Mouse (Mus musculus) lung, embryonic 15.5 days (tissue): ENCODE measurements around the gene Lrtm1. TPM values are rescaled to one million over a fixed set of nuclear protein-coding genes. Genes with fewer than 3 reads are reported as not detected.

Experiments
- ATAC-seq: fragments of 200-750 bp; cut with Nextera tagmentation; 2 replicates; pipeline ENCODE4 v1.8.0; 2017; ENCODE audit warnings: moderate number of reproducible peaks, borderline replicate concordance; ENCODE audit not compliant: low FRiP score, low TSS enrichment; ENCODE audit errors: extremely low read depth
- H3K27ac ChIP-seq: fragments of 300-500 bp; sonication (generic); 2 replicates; pipeline ENCODE4 v1.5.1; 2015; ENCODE audit warnings: moderate library complexity, mild to moderate bottlenecking, inconsistent platforms
- H3K27me3 ChIP-seq: fragments of 300-500 bp; sonication (generic); 2 replicates; pipeline ENCODE4 v1.6.1; 2015; ENCODE audit warnings: inconsistent platforms
- H3K36me3 ChIP-seq: fragments of 300-500 bp; sonication (generic); 2 replicates; pipeline ENCODE4 v1.6.1; 2015; ENCODE audit warnings: inconsistent platforms
- H3K4me1 ChIP-seq: fragments of 300-500 bp; sonication (generic); 2 replicates; pipeline ENCODE4 v1.6.1; 2015; ENCODE audit warnings: inconsistent platforms
- H3K4me2 ChIP-seq: fragments of 300-500 bp; sonication (generic); 2 replicates; pipeline ENCODE4 v1.6.1; 2015; ENCODE audit warnings: inconsistent platforms, mild to moderate bottlenecking, moderate library complexity
- H3K4me3 ChIP-seq: fragments of 300-500 bp; sonication (generic); 2 replicates; pipeline ENCODE4 v1.5.1; 2015; ENCODE audit warnings: mild to moderate bottlenecking, inconsistent platforms
- H3K9ac ChIP-seq: fragments of 300-500 bp; sonication (generic); 2 replicates; pipeline ENCODE4 v1.6.1; 2015; ENCODE audit warnings: inconsistent platforms
- H3K9me3 ChIP-seq: fragments of 300-500 bp; sonication (generic); 2 replicates; pipeline ENCODE4 v1.6.1; 2016; ENCODE audit warnings: inconsistent platforms
- WGBS: fragments of 180-500 bp; shearing (Covaris S2); methylation state at CpG from one replicate; pipeline ENCODE4 v1.1.7; 2015; 5-methylcytosine and 5-hydroxymethylcytosine counted together
- polyA plus RNA-seq: library from polyadenylated mRNA; unstranded; fragments of >200 nt; fragmentation: Nextera tagmentation; extraction: Ambion mirVana; gene quantifications from 2 replicates; pipeline ENCODE4 v1.2.1, GENCODE M21; 2015

Lrtm1 gene
- polyA plus RNA-seq, 1 experiment from 2014 or later, result not detected

- Histone ChIP-seq H3K4me2 (no peak overlapping the region), H3K27ac (no peak overlapping the region), H3K4me1 (no peaks in the 10 kb centered on the region), H3K36me3 (no peaks in the 10 kb centered on the region), H3K4me3 (no peak overlapping the region), H3K27me3 (no peaks in the 10 kb centered on the region), H3K9me3 (no peaks in the 10 kb centered on the region), H3K9ac (no peak overlapping the region)
- ATAC-seq, result no peak
- 48% methylated on average over 5 of the region's 5 CpGs for WGBS
Observed at GRCm38 (mm10) chr14:29015896-29016295, 2.1 kb upstream of the Lrtm1 start.

- Histone ChIP-seq H3K4me3 (no peak overlapping the region), H3K27me3 (no peaks in the 10 kb centered on the region), H3K36me3 (no peaks in the 10 kb centered on the region), H3K4me2 (no peak overlapping the region), H3K9me3 (no peaks in the 10 kb centered on the region), H3K27ac (no peak overlapping the region), H3K4me1 (no peaks in the 10 kb centered on the region), H3K9ac (no peak overlapping the region)
- ATAC-seq, result no peak
- 43% methylated on average over 7 of the region's 7 CpGs for WGBS
Observed at GRCm38 (mm10) chr14:29018316-29019000, 450 bp downstream of the Lrtm1 start.

GRCm38 (mm10) chr14:29021295-29021694 is 3.3 kb downstream of the Lrtm1 start:
- Histone ChIP-seq H3K36me3 (no peaks in the 10 kb centered on the region), H3K9me3 (no peaks in the 10 kb centered on the region), H3K4me2 (no peak overlapping the region), H3K4me3 (no peak overlapping the region), H3K27me3 (no peaks in the 10 kb centered on the region), H3K27ac (no peak overlapping the region), H3K4me1 (no peaks in the 10 kb centered on the region), H3K9ac (no peak overlapping the region)
- ATAC-seq, result no peak
- 65% methylated on average over 4 of the region's 4 CpGs for WGBS

GRCm38 (mm10) chr14:29023246-29023645 is 5.2 kb downstream of the Lrtm1 start:
- no peaks in the 10 kb centered on the region for H3K27me3 ChIP-seq
- ATAC-seq, result no peak
- H3K27ac ChIP-seq, result no peak overlapping the region
- H3K36me3 ChIP-seq, result no peaks in the 10 kb centered on the region
- H3K9ac ChIP-seq, result no peak overlapping the region
- no peaks in the 10 kb centered on the region for H3K9me3 ChIP-seq
- 85% methylated on average over 4 of the region's 4 CpGs for WGBS
- H3K4me3 ChIP-seq, result no peak overlapping the region
- no peak overlapping the region for H3K4me2 ChIP-seq
- H3K4me1 ChIP-seq, result no peaks in the 10 kb centered on the region

DNA sequence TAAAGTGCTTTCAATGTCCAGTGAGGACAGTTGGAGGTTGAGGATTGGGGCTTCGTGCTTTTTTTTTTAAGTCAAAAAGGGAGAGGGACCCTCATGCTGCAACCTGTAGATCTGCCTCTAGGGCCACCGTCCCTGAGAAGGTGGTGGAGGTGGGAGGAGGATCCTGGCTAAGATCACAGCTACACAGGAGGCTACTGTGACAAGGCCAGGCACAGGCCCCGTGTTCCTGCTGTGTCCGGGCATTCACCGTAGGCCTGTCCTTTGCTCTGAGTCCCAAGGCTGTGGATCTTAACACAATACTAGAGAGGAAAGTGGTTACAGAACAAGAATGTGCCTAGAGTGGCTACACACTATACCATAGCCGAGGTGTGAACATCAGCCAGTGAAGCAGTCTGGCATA is 7.3 kb downstream of the Lrtm1 start:
- no peaks in the 10 kb centered on the region for H3K36me3 ChIP-seq
- no peaks in the 10 kb centered on the region for H3K27me3 ChIP-seq
- no peak overlapping the region for H3K9ac ChIP-seq
- H3K9me3 ChIP-seq, result no peaks in the 10 kb centered on the region
- H3K4me1 ChIP-seq, result no peaks in the 10 kb centered on the region
- H3K4me2 ChIP-seq, result no peak overlapping the region
- no peak overlapping the region for H3K4me3 ChIP-seq
- WGBS, result 75% methylated on average over 6 of the region's 6 CpGs
- ATAC-seq, result no peak
- no peak overlapping the region for H3K27ac ChIP-seq

GRCm38 (mm10) chr14:29027276-29027675 is 9.3 kb downstream of the Lrtm1 start:
- Histone ChIP-seq H3K4me2 (no peak overlapping the region), H3K4me3 (no peak overlapping the region), H3K36me3 (no peaks in the 10 kb centered on the region), H3K27ac (no peak overlapping the region), H3K9me3 (no peaks in the 10 kb centered on the region), H3K9ac (no peak overlapping the region), H3K27me3 (no peaks in the 10 kb centered on the region), H3K4me1 (no peaks in the 10 kb centered on the region)
- 84% methylated on average over 5 of the region's 5 CpGs for WGBS
- no peak for ATAC-seq

- Histone ChIP-seq H3K27me3 (no peaks in the 10 kb centered on the region), H3K9me3 (no peaks in the 10 kb centered on the region), H3K4me2 (no peak overlapping the region), H3K27ac (no peak overlapping the region), H3K36me3 (no peaks in the 10 kb centered on the region), H3K4me1 (no peaks in the 10 kb centered on the region), H3K9ac (no peak overlapping the region), H3K4me3 (no peak overlapping the region)
- no peak for ATAC-seq
- WGBS, result 80% methylated on average over 6 of the region's 6 CpGs
Observed at GRCm38 (mm10) chr14:29028391-29029106, 10.5 kb downstream of the Lrtm1 start.

DNA sequence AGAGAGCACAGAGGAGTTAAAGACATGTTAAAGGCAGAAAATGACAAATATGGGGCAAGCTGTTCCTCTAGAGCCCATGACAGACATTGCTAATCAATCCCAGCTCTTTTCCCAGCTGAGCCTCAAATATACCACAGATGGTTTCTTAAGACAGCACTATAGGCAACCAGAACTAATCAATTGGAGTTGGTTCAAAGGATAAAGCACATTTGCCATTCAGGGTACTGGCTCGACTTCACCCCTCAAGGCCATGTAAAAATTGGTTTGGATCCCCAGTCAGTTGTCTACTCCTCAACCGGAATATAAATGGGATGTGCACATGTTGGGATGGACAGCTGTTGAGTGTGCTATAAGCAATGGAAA is 11.1 kb downstream of the Lrtm1 start:
- H3K27ac ChIP-seq, result no peak overlapping the region
- H3K9ac ChIP-seq, result no peak overlapping the region
- H3K4me2 ChIP-seq, result no peak overlapping the region
- no peak overlapping the region for H3K4me3 ChIP-seq
- 86% methylated on average over 2 of the region's 2 CpGs for WGBS
- H3K4me1 ChIP-seq, result no peaks in the 10 kb centered on the region
- no peaks in the 10 kb centered on the region for H3K36me3 ChIP-seq
- H3K9me3 ChIP-seq, result no peaks in the 10 kb centered on the region
- no peak for ATAC-seq
- H3K27me3 ChIP-seq, result no peaks in the 10 kb centered on the region

- H3K36me3 ChIP-seq, result no peaks in the 10 kb centered on the region
- H3K9me3 ChIP-seq, result no peaks in the 10 kb centered on the region
- no peak overlapping the region for H3K27ac ChIP-seq
- no peak for ATAC-seq
- no peak overlapping the region for H3K4me3 ChIP-seq
- no peaks in the 10 kb centered on the region for H3K4me1 ChIP-seq
- WGBS, result 54% methylated on average over 11 of the region's 11 CpGs
- no peak overlapping the region for H3K4me2 ChIP-seq
- no peaks in the 10 kb centered on the region for H3K27me3 ChIP-seq
- no peak overlapping the region for H3K9ac ChIP-seq
Observed at GRCm38 (mm10) chr14:29029896-29030420, 11.9 kb downstream of the Lrtm1 start.

GRCm38 (mm10) chr14:29030519-29030918 is 12.5 kb downstream of the Lrtm1 start:
- Histone ChIP-seq H3K9ac (no peak overlapping the region), H3K27ac (no peak overlapping the region), H3K4me2 (no peak overlapping the region), H3K36me3 (no peaks in the 10 kb centered on the region), H3K27me3 (no peaks in the 10 kb centered on the region), H3K4me1 (no peaks in the 10 kb centered on the region), H3K4me3 (no peak overlapping the region), H3K9me3 (no peaks in the 10 kb centered on the region)
- 47% methylated on average over 9 of the region's 9 CpGs for WGBS
- no peak for ATAC-seq

DNA sequence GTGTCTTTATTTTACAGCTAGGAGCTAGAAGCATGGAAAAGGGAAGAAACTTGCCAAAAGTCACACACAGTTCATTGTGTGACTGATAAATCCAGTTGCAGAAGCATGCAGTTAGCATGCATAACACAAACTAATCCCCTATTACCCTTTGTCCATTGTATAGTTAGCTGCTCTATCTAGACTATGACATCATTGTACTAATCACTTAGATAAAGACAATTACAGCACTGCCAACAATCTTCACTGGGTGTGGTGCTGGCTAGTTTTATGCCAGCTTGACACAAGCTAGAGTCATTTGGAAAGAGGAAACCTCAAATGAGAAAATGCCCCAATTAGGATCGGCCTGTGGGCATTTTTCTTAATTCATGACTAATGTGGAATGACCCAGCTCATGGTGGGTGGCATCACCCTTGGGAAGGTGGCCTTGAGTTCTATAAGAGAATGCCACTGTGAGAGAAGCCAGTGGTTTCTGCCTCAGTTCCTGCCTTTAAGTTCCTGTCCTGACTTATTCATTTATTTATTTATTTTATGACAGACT is 13.9 kb downstream of the Lrtm1 start:
- Histone ChIP-seq H3K4me1 (no peaks in the 10 kb centered on the region), H3K9ac (no peak overlapping the region), H3K27ac (no peak overlapping the region), H3K36me3 (no peaks in the 10 kb centered on the region), H3K4me2 (no peak overlapping the region), H3K4me3 (no peak overlapping the region), H3K27me3 (no peaks in the 10 kb centered on the region), H3K9me3 (no peaks in the 10 kb centered on the region)
- no peak for ATAC-seq
- 79% methylated on average over 1 of the region's 1 CpGs for WGBS

GRCm38 (mm10) chr14:29038246-29038645 is 20.2 kb downstream of the Lrtm1 start:
- ATAC-seq, result no peak
- no peaks in the 10 kb centered on the region for H3K36me3 ChIP-seq
- H3K27me3 ChIP-seq, result no peaks in the 10 kb centered on the region
- H3K4me3 ChIP-seq, result no peak overlapping the region
- H3K9me3 ChIP-seq, result no peaks in the 10 kb centered on the region
- 64% methylated on average over 5 of the region's 5 CpGs for whole genome bisulfite sequencing
- no peak overlapping the region for H3K9ac ChIP-seq
- H3K27ac ChIP-seq, result no peak overlapping the region
- H3K4me2 ChIP-seq, result no peak overlapping the region
- 0 out of 2 replicates have a peak, but pooled peaks cover 6% of the 10 kb centered on the region for H3K4me1 ChIP-seq
